Mouse (Mus musculus): ENCODE measurements at regions not wholly inside any gene's neighbourhood (a gene's known extent, or its start where the extent isn't known, plus 50 kb on each side); places are given as distances from the start of the nearest gene placed in this dataset.

DNA sequence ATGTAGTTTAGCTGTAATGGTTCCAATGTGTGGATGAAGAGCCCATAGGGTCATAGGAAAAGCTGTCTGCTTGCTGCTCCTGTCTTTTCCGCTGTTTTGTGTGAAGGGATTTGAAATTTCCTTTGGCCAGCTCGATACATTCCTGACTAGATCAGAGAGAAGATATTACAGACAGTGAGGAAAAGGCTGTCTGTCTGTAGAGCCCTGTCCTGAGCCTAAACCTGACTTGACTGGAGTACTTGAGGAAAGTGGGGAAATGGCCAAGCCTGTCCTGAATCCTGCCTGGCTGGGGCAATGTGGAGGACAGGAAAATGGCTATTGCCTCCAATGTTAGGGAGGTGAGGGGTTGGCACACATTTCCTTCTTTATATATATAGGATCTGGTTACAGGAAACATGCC lies 601.0 kb upstream of the Nrp1 start:
- ATAC-seq, result no peak

DNA sequence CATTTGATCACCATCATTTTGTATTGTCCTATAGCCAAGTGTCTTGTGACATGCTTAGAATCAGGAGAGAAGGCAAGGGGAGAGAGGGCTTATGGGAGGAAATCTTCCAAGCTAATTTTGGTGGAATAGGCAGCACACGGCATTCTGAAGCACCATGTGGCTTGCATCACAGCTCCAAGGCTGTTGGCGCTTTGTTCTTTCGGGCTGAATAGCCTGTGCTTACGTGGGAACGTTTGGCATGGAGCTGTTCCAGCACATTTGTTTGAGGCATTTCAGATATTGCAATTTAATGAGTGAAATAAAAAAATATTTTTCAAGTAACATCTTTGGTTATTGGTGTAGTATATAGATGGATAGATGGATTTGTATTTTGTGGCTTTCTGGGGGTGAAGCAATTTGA lies 598.5 kb upstream of the Nrp1 start:
- ATAC-seq, result no peak

DNA sequence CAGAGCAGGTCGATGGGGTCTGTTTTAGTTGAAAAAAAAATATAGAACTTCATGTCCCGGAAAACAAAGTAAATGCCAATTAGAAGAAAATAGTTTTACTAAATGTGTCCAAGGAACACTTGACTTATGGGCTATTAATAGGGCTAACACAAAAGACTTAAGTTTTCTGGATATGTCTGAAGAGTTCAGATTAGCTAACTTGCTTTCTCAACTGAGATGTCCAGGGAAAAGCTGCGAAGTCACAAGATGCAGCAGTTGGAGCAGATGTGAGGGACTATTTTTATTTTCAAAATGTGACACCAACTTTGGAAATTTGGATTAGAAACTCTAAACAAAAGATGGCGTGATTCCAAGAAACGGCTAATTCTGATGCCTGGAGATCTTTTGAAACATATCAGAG lies 593.2 kb upstream of the Nrp1 start:
- no peak for ATAC-seq

DNA sequence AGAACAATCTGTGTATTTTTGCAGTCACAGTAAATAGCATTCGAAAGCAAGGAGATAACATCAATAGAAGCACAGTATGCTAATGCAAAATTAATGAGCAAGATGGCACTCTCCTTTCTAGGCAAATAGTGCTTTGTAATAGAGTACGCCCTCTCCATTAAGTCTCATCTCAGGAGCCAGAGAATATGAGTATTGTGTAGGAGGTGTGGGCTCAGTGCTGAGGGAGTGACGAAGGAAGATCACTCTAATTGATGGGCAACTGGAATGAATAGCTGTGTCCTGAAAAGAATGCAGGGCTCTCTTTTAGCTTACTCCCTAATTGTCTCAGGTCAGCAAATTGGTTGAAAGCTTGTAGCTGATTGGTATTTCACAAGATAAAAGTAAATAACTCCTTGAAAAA lies 590.1 kb upstream of the Nrp1 start:
- no peak for ATAC-seq

DNA sequence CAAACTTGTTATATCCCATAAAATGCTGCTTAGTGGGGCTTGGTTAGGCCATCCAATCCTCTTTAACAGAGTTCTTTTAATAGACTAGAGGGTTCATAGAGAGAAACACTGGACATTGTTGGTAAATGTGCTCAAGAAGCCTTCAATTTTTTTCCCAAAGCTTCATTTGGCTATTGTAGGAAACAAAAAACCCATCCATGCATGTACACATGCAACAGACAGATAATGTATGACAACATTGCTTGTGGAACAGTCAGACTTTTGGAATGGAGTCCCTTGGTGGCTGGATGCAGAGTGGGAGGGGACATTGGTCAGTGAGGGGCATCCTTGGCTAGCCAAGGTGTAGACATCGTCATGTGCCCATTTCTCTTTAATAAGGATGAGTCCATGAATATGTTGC lies 588.8 kb upstream of the Nrp1 start:
- no peak for ATAC-seq

DNA sequence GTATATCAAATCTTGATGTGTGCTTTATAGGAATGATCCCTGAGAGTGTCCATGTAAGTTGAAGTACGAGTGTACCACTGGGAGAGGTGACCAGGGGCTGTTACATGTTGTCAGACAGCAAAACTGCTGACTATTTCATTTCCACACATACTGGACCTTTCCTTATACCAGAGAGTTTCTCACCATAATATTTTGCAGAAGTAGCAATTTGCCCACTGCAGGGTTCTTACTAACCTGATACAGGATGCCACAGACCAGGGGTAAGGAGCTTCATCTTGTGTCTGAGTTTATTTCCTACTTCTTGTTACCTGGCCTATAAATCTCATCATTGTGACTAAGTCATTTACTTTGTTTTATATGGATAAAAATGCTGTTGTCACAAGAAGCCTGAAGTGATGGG lies 586.6 kb upstream of the Nrp1 start:
- ATAC-seq, result no peak

DNA sequence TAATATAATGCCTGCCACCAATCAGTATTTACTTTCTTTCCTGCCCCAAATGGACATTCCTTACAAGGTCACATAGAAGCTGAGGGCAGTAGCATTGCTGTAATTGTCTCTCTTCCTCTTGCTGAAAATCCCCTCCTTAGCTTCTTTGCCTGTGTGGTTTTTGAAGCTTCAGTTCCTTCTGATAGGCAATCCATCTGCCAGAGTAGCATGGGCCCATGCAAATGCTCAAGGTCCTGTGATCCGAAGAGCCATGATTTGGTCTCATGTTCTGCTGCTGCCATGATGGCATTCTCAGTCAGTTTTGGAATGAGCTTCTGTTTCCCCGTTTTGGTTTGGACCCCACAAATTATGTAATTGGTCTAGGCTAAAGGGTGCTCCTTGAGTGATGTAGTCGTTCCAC lies 586.0 kb upstream of the Nrp1 start:
- ATAC-seq, result no peak

DNA sequence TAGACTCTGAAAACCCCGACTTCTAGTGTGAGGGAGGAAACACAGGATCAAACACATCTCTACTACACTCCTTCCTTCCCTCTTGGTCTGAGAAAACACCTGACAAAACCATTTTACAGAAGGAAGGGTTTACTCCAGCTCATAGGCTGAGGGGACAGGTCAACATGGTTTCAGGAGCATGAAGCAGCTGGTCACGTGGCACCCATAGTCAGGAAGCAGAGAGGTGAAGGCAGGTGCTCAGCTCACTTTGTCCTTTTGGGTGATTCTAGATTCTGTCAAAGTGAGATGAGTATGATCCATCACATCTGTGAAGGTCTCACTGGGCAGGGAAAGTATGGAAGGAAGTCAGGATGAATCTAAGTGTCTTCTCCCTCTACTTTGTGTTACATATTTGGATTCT lies 585.5 kb upstream of the Nrp1 start:
- ATAC-seq, result no peak

DNA sequence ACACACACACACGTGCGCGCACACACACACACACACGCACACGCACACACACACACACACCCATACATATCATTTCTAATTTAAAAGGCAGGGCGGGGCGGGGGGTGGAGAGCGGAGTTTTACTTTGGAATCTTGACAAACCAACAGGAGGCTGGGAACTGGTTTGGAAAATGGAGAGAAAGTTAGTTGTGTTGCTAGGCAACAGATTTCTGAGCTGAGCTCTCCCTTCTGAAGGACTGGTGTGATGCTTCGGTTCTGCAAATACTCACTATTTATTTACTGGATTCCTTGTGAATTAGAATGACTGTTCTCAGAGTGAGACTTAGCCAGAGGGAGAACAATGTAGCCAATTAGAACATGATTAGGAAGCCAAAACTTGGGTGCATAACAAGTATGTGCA lies 583.8 kb upstream of the Nrp1 start:
- no peak for ATAC-seq

DNA sequence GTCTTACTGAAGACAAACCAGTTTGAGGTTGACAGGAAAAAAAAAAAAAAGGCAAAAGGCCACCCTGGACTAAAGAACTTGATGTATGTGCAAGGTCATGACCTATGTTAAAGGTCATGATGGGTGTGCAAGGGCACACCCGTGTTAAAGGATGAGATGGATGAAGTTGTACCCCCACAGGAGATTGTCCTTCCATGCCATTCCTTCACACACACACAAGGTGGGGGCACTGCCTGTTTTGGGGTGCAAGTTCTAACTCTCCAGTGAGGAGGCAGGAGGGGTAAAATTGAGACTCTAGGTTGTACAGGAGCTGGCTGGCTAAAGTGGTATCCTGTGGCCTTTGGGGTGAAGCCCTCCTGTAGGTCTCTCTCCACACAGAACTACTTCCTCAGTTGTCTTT lies 583.2 kb upstream of the Nrp1 start:
- no peak for ATAC-seq

DNA sequence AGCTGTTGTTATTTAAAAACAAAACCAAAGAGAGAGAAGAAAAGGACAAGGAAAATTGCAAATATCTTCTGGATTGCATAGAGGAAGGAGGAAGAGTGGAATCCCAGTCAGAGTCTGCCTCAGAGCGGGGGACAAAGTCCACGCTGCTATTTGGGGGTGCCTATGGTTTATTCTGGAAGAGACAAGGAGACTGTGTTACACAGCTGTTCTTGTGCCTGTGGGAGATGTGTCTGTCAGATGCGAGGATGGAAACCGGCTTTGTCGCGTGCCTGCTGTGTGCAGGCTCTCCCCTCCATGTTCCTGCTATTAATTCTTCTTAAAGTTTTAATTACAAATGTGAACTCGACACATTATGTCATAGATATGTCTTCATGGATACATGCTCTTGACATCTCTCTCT lies 582.7 kb upstream of the Nrp1 start:
- no peak for ATAC-seq

DNA sequence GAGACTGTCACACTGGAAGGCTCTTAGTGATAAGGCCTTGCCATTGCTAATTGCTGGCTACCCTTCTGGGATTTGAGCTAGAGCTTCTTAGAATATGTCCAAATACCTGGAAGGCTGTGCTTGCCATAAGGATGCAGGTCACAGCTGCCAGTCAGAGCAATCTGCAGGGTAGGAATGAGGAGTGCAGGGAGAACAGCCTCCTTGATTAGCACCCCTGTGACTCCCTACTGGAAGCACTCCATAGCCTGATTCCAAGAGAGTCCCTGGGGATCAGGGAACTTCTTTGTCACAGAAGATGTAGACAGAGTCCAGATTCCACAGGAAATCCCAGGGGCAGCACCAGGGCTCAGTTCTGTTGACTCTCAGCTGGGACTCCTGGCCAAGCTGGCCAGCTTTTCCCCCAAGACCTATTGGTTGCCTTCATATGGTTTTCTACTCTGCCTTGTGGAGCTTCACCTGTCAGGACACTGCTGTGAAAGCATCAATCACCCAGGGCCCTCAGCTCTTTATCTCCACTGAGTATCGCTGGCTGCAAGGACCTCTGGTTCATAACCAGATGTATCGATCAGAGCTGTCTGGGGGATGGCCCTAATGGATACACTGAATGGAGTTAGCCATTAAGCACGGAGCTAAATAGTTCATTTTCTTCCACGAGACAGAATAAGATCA lies 579.9 kb upstream of the Nrp1 start:
- ATAC-seq, result no peak

DNA sequence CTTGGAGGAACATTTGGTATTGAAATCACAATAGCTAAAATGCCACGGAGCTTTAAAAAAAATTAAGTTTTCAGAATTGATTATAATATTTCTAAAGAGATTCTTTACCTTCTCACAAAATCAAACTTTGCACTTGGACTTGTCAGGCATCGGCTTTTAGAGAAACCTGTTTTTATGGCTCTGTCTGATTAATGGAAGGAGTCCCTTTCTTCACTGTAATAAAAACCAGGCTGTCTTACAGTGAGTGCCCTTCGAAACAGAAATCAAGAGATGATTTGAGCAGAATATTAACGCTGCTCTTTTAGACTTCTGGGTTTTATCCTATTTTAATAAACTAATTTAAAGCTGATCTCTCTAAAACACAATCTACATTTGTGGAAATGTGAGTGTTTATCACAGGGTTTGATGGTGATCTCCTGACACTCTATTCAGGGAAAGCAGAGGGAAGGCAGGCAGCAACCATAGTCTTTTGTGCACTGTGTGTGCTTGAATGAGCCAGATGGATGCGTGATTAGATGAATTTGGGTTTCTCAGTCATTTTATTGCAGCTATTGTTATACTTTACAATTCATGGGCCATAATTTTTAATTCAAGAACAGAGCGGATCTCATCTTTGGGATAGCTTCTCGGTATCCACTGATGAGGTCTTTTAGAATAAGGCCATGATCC lies 579.2 kb upstream of the Nrp1 start:
- no peak for ATAC-seq

DNA sequence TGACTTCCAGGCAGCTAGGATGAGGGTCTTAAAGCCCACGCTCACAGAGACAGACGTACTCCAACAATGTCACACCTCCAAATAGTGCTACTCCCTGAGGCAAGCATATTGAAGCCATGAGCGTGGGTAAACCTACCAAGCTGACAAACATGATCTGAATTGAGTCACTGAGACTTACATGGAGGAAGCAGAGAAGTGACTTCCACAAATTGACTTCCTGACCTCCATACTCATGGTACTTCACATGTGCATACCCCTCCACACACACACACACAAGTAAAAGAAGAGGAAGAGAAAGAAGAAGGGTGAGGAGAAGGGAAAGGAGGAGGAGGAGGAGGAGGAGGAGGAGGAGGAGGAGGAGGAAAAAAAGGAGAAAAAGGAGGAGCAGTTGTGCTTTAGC lies 577.8 kb upstream of the Nrp1 start:
- no peak for ATAC-seq

DNA sequence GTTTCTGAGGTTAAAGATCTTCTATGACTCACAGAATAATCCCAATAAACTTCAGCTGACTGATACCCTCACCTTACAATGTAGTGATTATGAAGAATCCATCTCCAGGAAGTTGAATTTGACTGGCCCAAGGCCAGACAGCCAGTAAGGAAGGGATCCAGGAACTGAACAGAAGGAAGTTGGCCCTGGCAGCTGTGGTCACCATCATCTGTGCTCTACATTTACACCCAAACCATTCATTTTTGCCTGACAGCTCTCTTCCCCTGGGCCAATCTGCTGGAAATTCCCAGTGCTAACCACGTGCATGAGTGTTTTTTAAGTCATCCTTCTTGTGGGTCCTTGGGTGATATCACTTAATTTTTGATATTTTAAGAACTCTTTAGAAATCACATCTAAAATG lies 577.4 kb upstream of the Nrp1 start:
- ATAC-seq, result no peak

DNA sequence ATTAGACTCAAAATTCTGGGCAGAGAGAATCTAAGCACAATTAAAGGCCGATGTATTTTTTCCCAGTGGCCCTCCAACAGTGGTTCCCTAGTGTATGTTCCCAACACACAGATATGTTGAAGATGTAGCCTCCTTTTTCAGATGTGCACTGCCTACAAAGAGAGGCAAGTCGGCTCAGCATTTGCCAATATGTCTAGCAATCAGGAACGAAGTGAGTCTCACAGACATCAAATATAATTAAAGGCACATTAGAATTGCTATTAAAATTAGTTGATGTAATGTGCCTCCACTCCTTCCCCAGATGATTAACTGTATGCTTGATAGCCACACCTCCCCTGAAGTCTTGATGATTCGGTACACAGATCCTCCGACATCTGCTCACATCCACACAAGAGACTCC lies 565.8 kb upstream of the Nrp1 start:
- ATAC-seq, result no peak

DNA sequence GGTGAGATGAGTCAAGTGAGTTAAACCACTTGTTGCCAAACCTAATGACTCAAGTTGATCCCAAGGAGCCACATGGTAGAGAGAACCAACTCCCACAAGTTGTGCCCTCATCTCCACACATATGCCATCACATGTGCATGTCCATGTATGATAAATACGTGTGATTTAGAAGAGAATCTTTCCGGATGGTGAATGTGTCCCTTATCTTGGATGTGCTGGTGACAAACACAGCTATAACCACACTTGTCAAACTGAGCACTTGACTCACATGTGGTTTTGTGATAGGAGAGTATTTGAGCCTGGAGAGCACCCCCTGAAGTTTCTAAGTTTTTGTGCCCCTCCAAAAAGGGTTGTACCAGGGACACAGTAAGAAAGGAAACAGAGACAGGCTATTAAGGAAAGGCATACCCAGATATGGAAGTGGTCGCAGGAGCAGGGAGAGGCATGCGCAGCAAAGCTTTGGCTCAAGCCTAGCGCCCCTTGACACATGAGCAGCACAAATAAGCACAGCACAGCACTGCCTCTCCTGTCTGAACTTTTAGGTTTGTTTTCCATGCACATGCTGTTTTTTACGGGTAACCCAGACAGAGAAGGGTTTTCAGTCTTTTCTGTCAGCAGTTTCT lies 558.4 kb upstream of the Nrp1 start:
- ATAC-seq, result no peak

DNA sequence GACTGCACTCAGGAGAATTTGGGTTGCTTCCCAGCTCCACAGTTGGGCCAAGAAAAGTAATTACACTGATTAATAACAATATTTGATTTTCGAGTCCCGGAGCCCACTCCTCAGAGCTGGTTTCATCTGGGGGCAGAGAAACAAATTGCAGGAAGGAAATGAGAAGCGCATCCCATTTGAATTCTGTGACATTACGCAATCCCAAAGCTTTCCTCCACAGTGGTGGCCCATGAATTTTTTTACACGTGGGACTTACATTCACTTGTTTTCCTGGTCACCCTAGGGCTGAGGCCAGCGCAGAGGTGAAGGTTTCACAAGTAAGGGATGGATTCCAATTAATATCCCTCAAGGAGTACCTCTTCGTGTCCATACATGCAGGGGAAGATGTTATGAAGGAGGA lies 556.3 kb upstream of the Nrp1 start:
- ATAC-seq, result no peak

DNA sequence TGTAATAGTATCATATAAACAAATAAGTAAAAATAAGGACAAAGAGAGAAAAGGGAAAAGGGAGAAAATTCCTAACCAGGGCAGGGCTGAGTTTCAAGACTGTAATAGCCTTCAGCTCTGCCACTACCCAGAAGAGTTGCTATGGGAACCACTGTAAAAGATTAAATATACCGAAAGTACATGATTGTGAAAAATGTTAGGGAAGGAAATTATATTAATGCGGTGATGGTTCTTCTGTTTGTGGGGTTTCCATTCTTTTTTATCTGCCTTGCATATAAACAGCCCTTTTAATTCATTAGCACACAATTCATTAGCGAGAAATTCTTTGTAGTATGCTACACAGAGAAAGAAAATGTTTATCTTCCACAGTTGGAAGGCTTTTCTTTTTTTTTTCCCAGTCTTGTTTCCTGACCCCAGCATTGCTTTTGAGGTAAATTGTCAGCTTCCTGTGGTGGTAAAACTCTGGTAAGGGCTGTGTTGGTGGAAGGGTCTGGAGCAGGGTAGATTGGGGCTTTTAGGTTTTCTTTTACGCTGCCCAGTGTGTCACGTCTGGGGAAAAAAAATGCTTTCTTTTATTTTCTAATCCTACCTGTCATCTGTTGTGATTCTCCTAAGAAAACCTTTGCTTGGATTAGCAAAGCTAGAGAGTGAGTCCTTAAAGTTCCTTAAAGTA lies 555.6 kb upstream of the Nrp1 start:
- no peak for ATAC-seq

DNA sequence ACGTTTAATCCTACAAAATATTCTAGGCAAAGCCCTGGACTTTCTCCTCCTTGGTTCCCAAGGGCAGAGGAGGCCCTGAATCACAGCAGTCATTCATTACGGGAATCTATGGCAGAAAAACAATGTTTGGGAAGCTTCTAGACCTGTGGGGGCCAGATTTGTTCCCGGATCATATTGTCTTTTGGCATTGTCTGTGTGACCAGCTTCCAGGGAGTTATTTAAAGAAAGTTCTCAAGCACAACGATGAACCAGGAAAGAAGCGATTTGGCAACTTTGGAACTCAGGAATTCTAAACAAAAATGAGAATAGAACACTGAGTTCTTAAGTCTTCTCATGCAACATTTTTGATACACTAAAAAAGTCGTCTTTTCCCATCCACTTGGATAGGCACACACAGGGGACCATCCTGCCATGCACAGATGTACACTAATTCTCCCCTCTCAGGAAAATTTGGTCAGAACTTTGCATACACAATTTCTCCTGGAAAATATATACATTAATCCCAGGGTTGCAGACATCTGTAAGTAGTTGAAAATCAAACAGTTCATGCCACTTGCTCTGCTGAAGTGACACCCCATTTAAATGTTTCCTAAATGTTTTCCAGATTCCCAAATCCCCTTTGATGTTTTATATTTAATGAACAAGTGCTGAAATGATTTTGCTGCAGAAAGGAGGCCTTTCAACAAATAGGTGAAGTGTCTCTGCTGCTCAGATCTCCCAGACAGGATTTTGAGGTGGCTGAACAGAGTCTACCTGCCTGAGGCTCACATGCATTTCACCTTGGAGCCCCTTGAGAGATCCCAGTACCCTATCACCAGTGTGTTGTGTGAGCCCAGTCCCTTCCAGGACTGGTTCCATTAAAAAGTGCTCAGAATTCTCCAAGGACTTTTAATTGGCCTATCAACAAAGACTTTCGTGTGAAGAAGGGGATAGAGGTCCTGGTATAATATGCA lies 548.9 kb upstream of the Nrp1 start:
- no peak for ATAC-seq

DNA sequence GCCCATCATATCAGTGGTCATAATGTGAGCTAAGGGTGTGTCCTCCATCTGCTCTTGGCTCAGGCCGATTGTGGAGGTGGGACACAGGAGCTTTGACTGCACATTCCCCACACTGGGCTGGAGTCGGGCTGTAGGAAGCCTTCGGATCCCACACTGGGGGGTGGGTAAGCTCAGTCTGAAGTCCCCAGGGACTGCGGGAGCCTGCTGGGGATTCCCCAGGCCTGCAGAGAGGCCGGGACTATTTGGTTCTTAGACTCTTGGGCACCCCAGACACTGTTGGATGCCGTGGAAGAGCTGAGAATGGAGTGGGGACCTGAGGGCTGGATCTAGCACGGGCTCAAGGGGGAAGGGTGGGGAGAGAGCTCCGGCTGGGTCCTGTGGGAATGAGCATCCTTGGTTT lies 547.1 kb upstream of the Nrp1 start:
- ATAC-seq, result no peak

DNA sequence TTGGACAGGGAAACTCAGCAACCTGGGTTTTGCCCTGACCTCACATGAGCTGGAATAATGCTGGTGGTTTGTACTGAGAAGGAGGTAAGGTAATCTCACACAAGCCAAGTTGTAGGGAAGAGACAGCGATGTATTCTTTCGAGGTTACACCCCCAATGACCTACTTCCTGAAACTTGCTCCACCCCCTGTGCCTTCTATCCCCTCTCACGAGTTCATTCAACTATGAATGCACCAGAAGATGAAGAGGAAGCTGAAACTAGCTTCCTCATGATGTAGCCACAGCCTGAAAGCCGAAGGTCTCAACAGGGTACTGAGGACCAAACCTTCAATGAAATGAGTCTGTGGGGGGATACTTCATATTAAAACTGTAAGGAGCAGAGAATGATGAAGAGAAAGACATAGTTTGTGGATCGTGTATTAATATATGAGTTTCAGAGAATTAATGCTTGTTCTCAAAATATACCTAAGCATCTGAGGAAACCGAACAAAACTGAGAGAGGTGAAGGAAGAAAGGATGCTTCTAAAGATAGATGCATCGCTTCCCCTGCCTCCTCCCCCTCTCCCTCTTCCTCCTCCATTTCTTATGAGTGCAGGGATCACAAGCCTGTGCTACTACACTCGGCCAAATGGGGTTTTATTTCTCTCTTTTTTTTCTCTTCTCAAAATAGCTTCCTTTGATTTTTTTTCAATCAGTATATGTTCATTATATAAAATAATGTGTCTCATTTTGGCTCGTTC lies 543.5 kb upstream of the Nrp1 start:
- peak; percentile 84 for ATAC-seq
